Mouse (Mus musculus) small intestine, adult 2 months (tissue): ENCODE results near the gene Pofut1. TPM values are rescaled to one million over a fixed set of nuclear protein-coding genes. Genes with fewer than 3 reads are reported as not detected.
A peak's percentile ranks its signal among the peaks of the same experiment; 100 is the strongest.
"Not testable (repeated sequence)": the region's sequence is repeated elsewhere in the genome, so short reads cannot be mapped to it uniquely, and the experiment has no call there.

Experiments
- H3K27ac ChIP-seq: fragments of 200-500 bp; 2 replicates; pipeline ENCODE4 v1.5.1; 2012; ENCODE audit warnings: low read depth, low read length, control low read depth, inconsistent platforms; ENCODE audit not compliant: insufficient read depth
- H3K27me3 ChIP-seq: fragments of 200-500 bp; 2 replicates; pipeline ENCODE4 v1.6.1; 2012; ENCODE audit warnings: mild to moderate bottlenecking, moderate library complexity, low read length, inconsistent platforms; ENCODE audit not compliant: control insufficient read depth, insufficient read depth
- H3K36me3 ChIP-seq: fragments of 200-500 bp; 2 replicates; pipeline ENCODE4 v1.6.1; 2012; ENCODE audit warnings: mild to moderate bottlenecking, low read length, control low read depth, inconsistent platforms; ENCODE audit not compliant: control insufficient read depth, insufficient read depth
- H3K4me1 ChIP-seq: fragments of 200-500 bp; 2 replicates; pipeline ENCODE4 v1.6.1; 2012; ENCODE audit warnings: low read length, inconsistent platforms, mixed read lengths; ENCODE audit not compliant: control insufficient read depth, insufficient read depth, insufficient read length
- H3K4me3 ChIP-seq: fragments of 200-500 bp; 2 replicates; pipeline ENCODE4 v1.5.1; 2012; ENCODE audit warnings: low read depth, mild to moderate bottlenecking, control low read depth, inconsistent platforms, low read length, moderate library complexity
- CTCF ChIP-seq: fragments of 200-500 bp; IDR thresholded peaks from 2 replicates; pipeline ENCODE4 v1.5.1; 2012; ENCODE audit warnings: low read depth, mild to moderate bottlenecking, control low read depth, inconsistent platforms, low read length, moderate library complexity, mixed read lengths; ENCODE audit not compliant: insufficient replicate concordance, insufficient read length; ENCODE audit errors: extremely low read depth
- POLR2A ChIP-seq: fragments of 200-500 bp; IDR thresholded peaks from 2 replicates; pipeline ENCODE4 v1.6.1; 2012; ENCODE audit warnings: low read depth, mild to moderate bottlenecking, control low read depth, inconsistent platforms, low read length, moderate library complexity
- WGBS: fragments of 180-500 bp; shearing (Covaris S2); methylation state at CpG from one replicate; pipeline ENCODE4 v1.1.7; 2018; 5-methylcytosine and 5-hydroxymethylcytosine counted together
- polyA plus RNA-seq: library from polyadenylated mRNA; depleted of rRNA; stranded (reverse); fragments of >200 nt; gene quantifications from 2 replicates; pipeline ENCODE4 v1.2.3, GENCODE M21; 2012

The Pofut1 gene
- polyA plus RNA-seq, 1 experiment: 20.4 TPM

DNA sequence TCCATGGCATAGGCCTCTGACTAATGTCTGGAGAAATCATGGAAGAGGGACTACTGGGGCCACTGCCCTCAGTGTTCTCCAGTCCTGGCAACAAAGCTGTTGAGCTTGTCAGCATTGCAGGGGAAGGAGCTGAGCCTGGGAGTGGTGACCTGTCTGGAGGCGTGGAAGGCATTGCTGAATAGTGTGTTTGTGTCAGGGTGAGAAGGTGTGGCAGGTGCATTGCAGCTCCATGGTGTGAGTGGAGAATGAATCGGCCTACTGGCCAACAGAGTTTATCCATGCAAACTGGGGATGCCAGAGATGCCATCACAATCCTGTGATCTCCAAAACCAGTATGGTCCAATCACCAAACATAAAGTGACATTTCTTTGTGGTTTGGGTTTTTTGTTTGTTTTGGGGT is 15.3 kb downstream of the Pofut1 start:
- WGBS: 37% methylated on average over 2 of the region's 2 CpGs

GRCm38 (mm10) chr2:153259030-153259863 is 17.9 kb downstream of the Pofut1 start:
- Histone ChIP-seq H3K27ac (peak overlapping the region; percentile 77), H3K36me3 (peaks cover 13% of the 10 kb centered on the region), H3K27me3 (no peaks in the 10 kb centered on the region), H3K4me1 (peaks cover 13% of the 10 kb centered on the region), H3K4me3 (no peak overlapping the region)
- 29% methylated on average over 12 of the region's 12 CpGs for WGBS
- TF ChIP-seq CTCF (no peak), POLR2A (no peak)

More for the DNA sequence above, 15.3 kb downstream of the Pofut1 start:
- H3K4me3 ChIP-seq: no peak overlapping the region
- H3K27ac ChIP-seq: no peak overlapping the region
- TF ChIP-seq POLR2A (no peak), CTCF (no peak)
- peaks cover 14% of the 10 kb centered on the region for H3K4me1 ChIP-seq
- peaks cover 8% of the 10 kb centered on the region for H3K36me3 ChIP-seq
- no peaks in the 10 kb centered on the region for H3K27me3 ChIP-seq

DNA sequence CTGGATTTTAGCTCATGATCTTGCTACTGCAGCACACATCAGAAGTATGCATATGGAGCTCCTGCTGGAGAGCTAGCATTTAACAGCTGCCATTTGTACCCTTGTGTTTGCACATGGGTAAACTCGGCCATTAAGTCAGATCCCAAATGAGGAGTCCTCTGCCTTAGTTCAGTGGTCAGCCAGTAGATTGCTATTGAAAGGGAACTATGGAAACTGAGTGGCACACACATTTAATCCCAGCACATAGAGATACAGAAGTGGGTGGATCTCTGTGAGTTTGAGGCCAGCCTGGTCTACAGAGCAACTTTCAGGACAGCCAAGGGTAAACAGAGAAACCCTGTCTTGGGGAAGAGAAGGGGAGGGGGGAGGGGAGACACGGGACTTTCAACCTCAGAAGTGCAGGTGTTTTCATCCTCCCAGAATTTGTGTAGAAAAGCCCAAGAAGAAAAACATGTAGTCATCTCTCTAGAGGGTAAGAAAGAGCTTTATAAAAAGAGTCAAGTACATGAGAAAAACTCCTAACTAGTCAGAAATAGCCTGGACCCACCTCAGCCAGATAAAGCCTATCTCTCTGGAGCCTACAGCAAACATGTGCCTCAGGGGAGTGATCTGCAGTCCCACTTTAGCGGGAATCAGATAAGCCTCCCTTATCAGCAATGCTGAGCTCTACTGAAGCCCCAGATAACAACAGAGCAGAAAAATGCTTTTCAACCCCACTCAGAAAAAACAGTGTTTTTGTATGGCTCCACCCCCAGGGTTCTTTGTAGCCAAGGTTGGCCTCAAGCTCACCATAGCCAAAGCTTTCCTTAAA is 18.7 kb downstream of the Pofut1 start:
- no peaks in the 10 kb centered on the region for H3K27me3 ChIP-seq
- peaks cover 13% of the 10 kb centered on the region for H3K36me3 ChIP-seq
- WGBS: 31% methylated on average over 3 of the region's 3 CpGs
- TF ChIP-seq POLR2A (no peak), CTCF (no peak)
- H3K27ac ChIP-seq: peak overlapping the region; percentile 59
- peaks cover 13% of the 10 kb centered on the region for H3K4me1 ChIP-seq
- H3K4me3 ChIP-seq: no peak overlapping the region

- Histone ChIP-seq H3K4me1 (peaks cover 10% of the 10 kb centered on the region), H3K27ac (no peak overlapping the region), H3K27me3 (no peaks in the 10 kb centered on the region), H3K36me3 (peaks cover 22% of the 10 kb centered on the region), H3K4me3 (no peak overlapping the region)
- 88% methylated on average over 7 of the region's 7 CpGs for WGBS
- TF ChIP-seq POLR2A (no peak), CTCF (no peak)
These were observed 21.7 kb downstream of the Pofut1 start for GRCm38 (mm10) chr2:153263053-153263452.

DNA sequence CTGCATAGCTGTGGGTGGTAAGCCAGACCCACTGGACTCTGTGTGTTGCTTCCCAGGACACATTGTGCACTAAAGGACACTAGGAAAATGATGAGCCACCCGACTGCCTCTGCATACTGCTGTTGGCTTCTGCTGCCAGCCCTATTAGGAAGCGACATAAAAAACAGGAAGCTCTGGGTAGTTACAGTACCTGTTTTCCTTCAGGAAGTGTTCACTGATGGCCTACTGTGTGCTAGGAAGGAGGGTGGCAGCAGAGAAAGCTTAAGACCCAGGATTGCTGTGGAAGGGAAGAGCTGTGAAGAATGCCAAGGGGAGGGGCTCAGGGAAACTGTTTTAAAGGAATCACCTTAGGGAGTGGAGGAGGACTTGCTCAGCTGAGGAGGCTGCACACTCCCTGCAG is 26.0 kb downstream of the Pofut1 start:
- Histone ChIP-seq H3K4me1 (peaks cover 7% of the 10 kb centered on the region), H3K4me3 (no peak overlapping the region), H3K36me3 (peaks cover 15% of the 10 kb centered on the region), H3K27ac (no peak overlapping the region), H3K27me3 (no peaks in the 10 kb centered on the region)
- TF ChIP-seq CTCF: no peak
- no peak for TF ChIP-seq POLR2A
- WGBS: 78% methylated on average over 2 of the region's 2 CpGs

DNA sequence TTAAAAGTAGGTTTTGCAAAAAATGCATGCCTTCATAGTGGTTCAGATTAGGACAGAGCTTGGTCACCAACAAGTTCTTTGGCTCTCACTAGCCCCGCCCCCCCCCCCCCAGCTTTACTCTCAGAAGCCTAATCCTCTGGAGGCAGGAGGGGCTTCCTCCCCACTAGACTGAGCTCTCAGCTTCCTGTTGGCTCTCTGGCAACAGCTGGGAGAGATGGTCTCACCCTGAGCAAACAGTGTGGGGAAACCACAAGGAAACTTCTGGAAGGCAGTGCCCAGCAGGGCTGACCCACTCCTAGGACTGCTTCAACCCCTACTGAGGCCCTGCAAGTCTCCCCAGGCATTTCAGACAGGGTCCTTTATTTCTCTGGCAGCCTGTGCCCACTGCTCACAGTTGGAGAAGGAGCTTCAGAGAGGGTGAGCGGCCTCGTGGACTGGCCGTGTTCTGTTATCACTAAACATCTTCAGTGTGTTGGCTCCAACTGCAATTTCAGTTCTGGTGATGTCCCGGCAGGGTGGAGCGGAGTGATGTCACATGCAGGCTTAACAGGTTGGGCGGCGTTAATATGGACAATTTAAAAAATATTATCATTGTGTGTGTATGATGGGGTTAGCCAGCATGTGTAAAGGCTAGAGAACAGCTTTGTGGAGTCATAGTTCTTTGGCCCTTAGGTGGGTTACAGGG is 29.0 kb downstream of the Pofut1 start:
- H3K4me1 ChIP-seq, H3K36me3 ChIP-seq, H3K4me3 ChIP-seq, H3K27ac ChIP-seq, H3K27me3 ChIP-seq: not testable (repeated sequence)
- WGBS: 24% methylated on average over 8 of the region's 8 CpGs

DNA sequence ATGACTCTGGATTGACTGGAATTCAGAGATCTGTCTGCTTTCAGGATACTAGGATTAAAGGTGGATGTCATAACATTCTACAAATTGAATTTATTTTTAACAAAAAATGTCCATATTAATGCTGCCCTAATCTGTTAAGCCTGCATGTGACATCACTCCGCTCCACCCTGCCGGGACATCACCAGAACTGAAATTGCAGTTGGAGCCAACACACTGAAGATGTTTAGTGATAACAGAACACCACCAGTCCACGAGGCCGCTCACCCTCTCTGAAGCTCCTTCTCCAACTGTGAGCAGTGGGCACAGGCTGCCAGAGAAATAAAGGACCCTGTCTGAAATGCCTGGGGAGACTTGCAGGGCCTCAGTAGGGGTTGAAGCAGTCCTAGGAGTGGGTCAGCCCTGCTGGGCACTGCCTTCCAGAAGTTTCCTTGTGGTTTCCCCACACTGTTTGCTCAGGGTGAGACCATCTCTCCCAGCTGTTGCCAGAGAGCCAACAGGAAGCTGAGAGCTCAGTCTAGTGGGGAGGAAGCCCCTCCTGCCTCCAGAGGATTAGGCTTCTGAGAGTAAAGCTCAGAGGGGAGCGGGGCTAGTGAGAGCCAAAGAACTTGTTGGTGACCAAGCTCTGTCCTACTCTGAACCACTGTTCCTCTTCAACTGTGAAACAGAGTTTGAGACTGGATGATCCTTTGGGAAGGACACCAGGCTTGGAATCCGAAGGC is 33.0 kb downstream of the Pofut1 start:
- not testable (repeated sequence) for H3K27me3 ChIP-seq, H3K4me3 ChIP-seq, H3K4me1 ChIP-seq, H3K27ac ChIP-seq, H3K36me3 ChIP-seq
- 68% methylated on average over 6 of the region's 6 CpGs for WGBS
